Mouse (Mus musculus) hindbrain, embryonic 10.5 days (tissue): ENCODE measurements around the gene Rtf2. TPM values are rescaled to one million over a fixed set of nuclear protein-coding genes. Genes with fewer than 3 reads are reported as not detected.

ENCODE experiments used
- DNase-seq: peaks from one replicate; pipeline ENCODE4 v3.0.0-alpha.2; 2017; ENCODE audit warnings: low spot score
- H3K27ac ChIP-seq: fragments of 300-500 bp; sonication (generic); 2 replicates; pipeline ENCODE4 v1.5.1; 2016; ENCODE audit warnings: mild to moderate bottlenecking, moderate library complexity
- H3K27me3 ChIP-seq: fragments of 300-500 bp; sonication (generic); 2 replicates; pipeline ENCODE4 v1.6.1; 2016; ENCODE audit warnings: mild to moderate bottlenecking; ENCODE audit not compliant: poor library complexity, insufficient read depth, severe bottlenecking
- H3K36me3 ChIP-seq: fragments of 300-500 bp; sonication (generic); 2 replicates; pipeline ENCODE4 v1.6.1; 2016; ENCODE audit warnings: mild to moderate bottlenecking, moderate library complexity
- H3K4me1 ChIP-seq: fragments of 300-500 bp; sonication (generic); replicated peaks from 2 replicates; pipeline ENCODE4 v1.6.1; 2016; ENCODE audit warnings: mild to moderate bottlenecking
- H3K4me3 ChIP-seq: fragments of 300-500 bp; sonication (generic); 2 replicates; pipeline ENCODE4 v1.5.1; 2016; ENCODE audit warnings: mild to moderate bottlenecking, moderate library complexity
- H3K9me3 ChIP-seq: fragments of 300-500 bp; sonication (generic); 2 replicates; pipeline ENCODE4 v1.6.1; 2016; ENCODE audit warnings: mild to moderate bottlenecking, moderate library complexity
- WGBS: fragments of 180-500 bp; shearing (Covaris S2); methylation state at CpG from one replicate; pipeline ENCODE4 v1.1.7; 2016; 5-methylcytosine and 5-hydroxymethylcytosine counted together
- polyA plus RNA-seq: library from polyadenylated mRNA; unstranded; fragments of >200 nt; fragmentation: Nextera tagmentation; extraction: Ambion mirVana; gene quantifications from 2 replicates; pipeline ENCODE4 v1.2.1, GENCODE M21; 2016

Rtf2 gene
- polyA plus RNA-seq, 1 experiment from 2014 or later: 98.1 TPM

DNA sequence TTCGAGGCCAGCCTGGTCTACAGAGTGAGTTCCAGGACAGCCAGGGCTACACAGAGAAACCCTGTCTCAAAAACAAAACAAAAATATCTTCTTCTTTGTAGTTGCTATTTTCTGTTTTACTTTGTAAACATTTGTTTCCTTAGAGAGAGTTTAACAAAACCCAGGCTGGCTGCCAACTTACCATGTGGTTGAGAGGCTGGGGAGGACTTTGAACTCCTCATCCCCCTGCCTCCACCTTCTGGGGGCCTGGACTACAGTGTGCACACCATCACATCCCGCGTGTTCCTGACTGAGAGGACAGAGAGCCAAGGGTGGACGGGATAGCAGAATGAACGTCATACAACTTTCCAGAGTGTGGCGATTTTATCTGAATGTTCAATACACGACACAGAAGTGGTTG lies 65.8 kb downstream of the Rtf2 start:
- peaks cover 7% of the 10 kb centered on the region; the same call in 1 of the 2 replicates for H3K4me1 ChIP-seq
- H3K27ac ChIP-seq: no peak overlapping the region
- H3K36me3 ChIP-seq: no peaks in the 10 kb centered on the region
- no peak overlapping the region for H3K4me3 ChIP-seq
- 91% methylated on average over 7 of the region's 7 CpGs for WGBS
- no peaks in the 10 kb centered on the region for H3K9me3 ChIP-seq
- peaks cover 3% of the 10 kb centered on the region; the same call in 1 of the 2 replicates for H3K27me3 ChIP-seq
- DNase-seq: no peak

DNA sequence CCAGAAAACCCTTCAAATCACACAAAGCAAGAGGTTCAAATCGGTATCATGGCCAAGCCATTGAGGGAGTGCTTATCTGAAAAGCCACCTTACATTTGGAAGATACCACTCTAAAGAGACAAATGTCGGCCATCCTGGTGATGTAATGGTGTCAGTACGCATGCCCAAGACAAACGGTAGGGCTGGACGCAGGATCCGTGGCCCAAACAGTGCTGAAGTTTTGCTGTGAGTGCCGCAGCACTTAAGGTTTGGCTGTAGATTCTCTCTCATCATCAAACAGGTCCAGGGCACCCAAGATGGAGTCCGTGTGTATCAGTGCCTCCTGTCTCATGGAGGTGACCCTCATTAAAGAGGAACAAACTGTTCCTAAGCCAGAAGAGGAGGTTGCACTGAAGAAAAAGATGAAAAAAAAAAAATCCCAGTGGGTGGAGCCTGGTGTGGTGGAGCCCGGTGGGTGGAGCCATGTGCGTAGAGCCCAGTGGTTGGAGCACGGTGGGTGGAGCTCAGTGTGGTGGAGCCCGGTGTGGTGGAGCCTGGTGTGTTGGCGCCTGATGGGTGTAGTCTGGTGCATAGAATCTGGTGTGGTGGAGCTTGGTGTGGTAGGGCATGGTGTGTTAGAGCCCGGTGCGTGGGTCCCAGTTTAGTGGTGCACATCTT lies 69.8 kb downstream of the Rtf2 start:
- Histone ChIP-seq H3K27ac (no peak overlapping the region), H3K4me1 (0 out of 2 replicates have a peak, but pooled peaks cover 2% of the 10 kb centered on the region), H3K4me3 (no peak overlapping the region), H3K9me3 (no peaks in the 10 kb centered on the region), H3K36me3 (no peaks in the 10 kb centered on the region), H3K27me3 (no peaks in the 10 kb centered on the region; the same call in 1 of the 2 replicates)
- 90% methylated on average over 15 of the region's 15 CpGs for WGBS
- DNase-seq: no peak

- Histone ChIP-seq H3K27me3 (no peaks in the 10 kb centered on the region; the same call in 1 of the 2 replicates), H3K4me3 (no peak overlapping the region), H3K36me3 (no peaks in the 10 kb centered on the region), H3K4me1 (peaks cover under 1% of the 10 kb centered on the region; the same call in 1 of the 2 replicates), H3K27ac (no peak overlapping the region), H3K9me3 (no peaks in the 10 kb centered on the region)
- no peak for DNase-seq
- WGBS: 60% methylated on average over 3 of the region's 3 CpGs
Measured at GRCm38 (mm10) chr2:172510899-172511298, 70.5 kb downstream of the Rtf2 start.

DNA sequence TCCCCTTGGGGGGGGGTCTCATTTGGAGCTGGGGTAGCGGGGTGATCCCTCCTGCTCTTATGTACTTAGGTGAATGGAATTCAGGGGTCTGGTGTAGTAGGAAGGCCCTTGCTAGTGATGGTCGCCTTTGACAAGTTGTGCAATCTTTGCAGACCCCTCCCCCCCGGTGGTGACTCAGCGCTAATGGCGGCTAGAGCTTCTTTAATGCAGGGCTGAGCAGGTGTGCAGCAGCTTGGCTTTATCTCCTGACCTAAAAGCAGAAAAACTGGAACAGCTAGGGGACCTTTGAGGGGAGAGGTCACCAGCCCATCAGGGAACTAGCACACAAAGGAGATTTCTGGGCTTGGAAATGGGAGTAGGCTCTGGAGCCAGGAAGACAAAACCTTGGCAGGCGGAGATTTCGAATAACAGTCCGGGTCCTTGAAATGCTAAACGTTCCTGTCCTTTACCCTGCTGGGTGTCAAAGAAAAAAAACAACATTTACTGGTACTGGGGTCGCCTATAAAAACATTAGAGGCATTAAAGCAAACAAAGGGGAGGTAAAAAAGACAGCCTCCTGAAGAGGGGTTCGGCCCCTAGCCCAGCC lies 76.1 kb downstream of the Rtf2 start:
- Histone ChIP-seq H3K27ac (0 out of 2 replicates have a peak overlapping the region, but pooled peaks have one; percentile 23), H3K27me3 (peaks cover 19% of the 10 kb centered on the region), H3K36me3 (no peaks in the 10 kb centered on the region), H3K9me3 (no peaks in the 10 kb centered on the region), H3K4me3 (no peak overlapping the region), H3K4me1 (peaks cover 29% of the 10 kb centered on the region)
- DNase-seq: peak; percentile 10
- 18% methylated on average over 11 of the region's 11 CpGs for WGBS

Other genes starting within 250 kb of the Rtf2 start
- gene Mc3r, start 192.1 kb upstream of the Rtf2 start, polyA plus RNA-seq: not detected in 2 replicates
- gene Fam210b, start 95.0 kb upstream of the Rtf2 start, polyA plus RNA-seq: 32.6 and 34.0 TPM in 2 replicates
- gene Aurka, start 70.0 kb upstream of the Rtf2 start, polyA plus RNA-seq: 168 and 202 TPM in 2 replicates
- 49.7 and 54.8 TPM in 2 replicates for gene Cstf1, start 69.9 kb upstream of the Rtf2 start, polyA plus RNA-seq
- 0.12 and 0.26 TPM in 2 replicates for gene Cass4, start 46.8 kb upstream of the Rtf2 start, polyA plus RNA-seq
- gene Gcnt7, start 18.0 kb downstream of the Rtf2 start, polyA plus RNA-seq: 1.6 and 1.8 TPM in 2 replicates
- gene Fam209, start 32.0 kb downstream of the Rtf2 start, polyA plus RNA-seq: 0.25 TPM in 1 of 2 replicates, not detected in the other
- gene Tfap2c, start 109.0 kb downstream of the Rtf2 start, polyA plus RNA-seq: 3.3 and 5.5 TPM in 2 replicates